Mouse (Mus musculus): ENCODE data around the gene Krtap21-1. TPM values are rescaled to one million over a fixed set of nuclear protein-coding genes. Genes with fewer than 3 reads are reported as not detected.

The Krtap21-1 gene
- total RNA-seq (2023) = not detected

GRCm38 (mm10) chr16:89403768-89404167 lies at the start of gene Krtap21-1:
Gene Krtap21-1 (minus strand): TSS chr16:89403868.

GRCm38 (mm10) chr16:89420011-89420410 lies 16.3 kb upstream of the Krtap21-1 start, which contains the start of gene Krtap6-2:
Gene Krtap6-2 (minus strand): TSS chr16:89420111.

Other genes with a start within 250 kb of the Krtap21-1 start
- gene Gm9789, start 245.9 kb downstream of the Krtap21-1 start, total RNA-seq (2023) = not detected
- gene Gm7735, start 234.4 kb downstream of the Krtap21-1 start, total RNA-seq (2023) = not detected
- not detected for gene 1110057P08Rik, start 229.1 kb downstream of the Krtap21-1 start, total RNA-seq (2023)
- gene Krtap20-2, start 198.0 kb downstream of the Krtap21-1 start, total RNA-seq (2023) = not detected
- gene Krtap6-2, start 16.2 kb upstream of the Krtap21-1 start, total RNA-seq (2023) = not detected
- gene Krtap8-1, start 84.1 kb upstream of the Krtap21-1 start, total RNA-seq (2023) = not detected
- not detected for gene Krtap7-1, start 104.5 kb upstream of the Krtap21-1 start, total RNA-seq (2023)
- not detected for gene Krtap11-1, start 167.3 kb upstream of the Krtap21-1 start, total RNA-seq (2023)

All from CD4-positive naive resting alpha-beta T cell, adult 76 days (primary cell).